Mouse (Mus musculus) liver, embryonic 16.5 days (tissue): ENCODE results near the gene Mmp2. TPM values are rescaled to one million over a fixed set of nuclear protein-coding genes. Genes with fewer than 3 reads are reported as not detected.
"Not testable (repeated sequence)": the region's sequence is repeated elsewhere in the genome, so short reads cannot be mapped to it uniquely, and the experiment has no call there.

Source experiments
- ATAC-seq: fragments of 200-750 bp; cut with Nextera tagmentation; 2 replicates; pipeline ENCODE4 v1.8.0; 2017; ENCODE audit warnings: low read depth, mild to moderate bottlenecking, moderate number of reproducible peaks, moderate library complexity
- H3K27ac ChIP-seq: fragments of 300-500 bp; sonication (generic); 2 replicates; pipeline ENCODE4 v1.5.1; 2014; ENCODE audit warnings: mild to moderate bottlenecking, low read length
- H3K27me3 ChIP-seq: fragments of 300-500 bp; sonication (generic); 2 replicates; pipeline ENCODE4 v1.6.1; 2014; ENCODE audit warnings: low read depth, low read length, mixed read lengths; ENCODE audit not compliant: control insufficient read depth, insufficient read depth
- H3K36me3 ChIP-seq: fragments of 300-500 bp; sonication (generic); 2 replicates; pipeline ENCODE4 v1.6.1; 2014; ENCODE audit warnings: mild to moderate bottlenecking; ENCODE audit not compliant: control insufficient read depth, insufficient read depth
- H3K4me1 ChIP-seq: fragments of 300-500 bp; sonication (generic); 2 replicates; pipeline ENCODE4 v1.6.1; 2014; ENCODE audit warnings: low read depth, low read length, mixed read lengths; ENCODE audit not compliant: control insufficient read depth
- H3K4me2 ChIP-seq: fragments of 300-500 bp; sonication (generic); 2 replicates; pipeline ENCODE4 v1.6.1; 2014; ENCODE audit warnings: low read depth, low read length, mixed read lengths
- H3K4me3 ChIP-seq: fragments of 300-500 bp; sonication (generic); 2 replicates; pipeline ENCODE4 v1.5.1; 2014; ENCODE audit warnings: low read depth, mild to moderate bottlenecking, low read length
- H3K9ac ChIP-seq: fragments of 300-500 bp; sonication (generic); 2 replicates; pipeline ENCODE4 v1.6.1; 2014; ENCODE audit warnings: low read depth, low read length
- H3K9me3 ChIP-seq: fragments of 300-500 bp; sonication (generic); replicated peaks from 2 replicates; pipeline ENCODE4 v1.6.1; 2016; ENCODE audit warnings: low read length; ENCODE audit not compliant: control insufficient read depth
- WGBS: fragments of 180-500 bp; shearing (Covaris S2); extraction: QIAGEN DNeasy Blood & Tissue Kit; methylation state at CpG from one replicate; pipeline ENCODE4 v1.1.7; 2014; ENCODE audit not compliant: insufficient replicate concordance; 5-methylcytosine and 5-hydroxymethylcytosine counted together
- polyA plus RNA-seq: library from polyadenylated mRNA; unstranded; fragments of >200 nt; fragmentation: Nextera tagmentation; extraction: Ambion mirVana; gene quantifications from 2 replicates; pipeline ENCODE4 v1.2.1, GENCODE M21; 2015

Mmp2 gene
- polyA plus RNA-seq, 1 experiment from 2014 or later, result 10.1 TPM

DNA sequence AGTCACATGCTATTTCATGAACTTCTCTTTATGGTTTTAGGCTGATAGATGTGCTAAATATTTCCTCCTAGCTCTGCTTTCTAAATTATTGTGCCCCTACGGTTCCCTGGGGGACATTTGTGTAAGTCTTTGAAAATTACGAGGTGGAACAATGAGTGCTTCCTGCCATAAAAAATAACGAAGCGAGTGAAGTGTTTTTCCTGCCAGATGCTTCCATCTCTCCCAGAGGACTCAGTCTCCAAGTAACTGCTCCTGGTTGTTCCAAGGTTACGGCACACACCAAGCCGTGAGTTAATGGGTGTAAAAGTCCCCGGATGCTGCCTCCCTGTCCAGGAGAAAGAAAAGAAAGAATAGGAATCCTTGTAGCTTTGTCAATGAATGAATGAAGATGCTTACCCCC lies 43.2 kb downstream of the Mmp2 start:
- no peak overlapping the region for H3K27ac ChIP-seq
- ATAC-seq, result no peak
- H3K4me3 ChIP-seq, result no peak overlapping the region
- no peaks in the 10 kb centered on the region for H3K36me3 ChIP-seq
- no peaks in the 10 kb centered on the region for H3K4me1 ChIP-seq
- H3K27me3 ChIP-seq, result no peaks in the 10 kb centered on the region
- no peak overlapping the region for H3K9ac ChIP-seq
- H3K9me3 ChIP-seq, result no peaks in the 10 kb centered on the region
- no peak overlapping the region for H3K4me2 ChIP-seq
- 60% methylated on average over 7 of the region's 7 CpGs for WGBS

GRCm38 (mm10) chr8:92872063-92872759 lies 45.1 kb downstream of the Mmp2 start:
- Histone ChIP-seq H3K4me1 (no peaks in the 10 kb centered on the region), H3K27ac (no peak overlapping the region), H3K9ac (no peak overlapping the region), H3K9me3 (no peaks in the 10 kb centered on the region), H3K36me3 (no peaks in the 10 kb centered on the region), H3K4me2 (no peak overlapping the region), H3K27me3 (no peaks in the 10 kb centered on the region), H3K4me3 (no peak overlapping the region)
- ATAC-seq, result no peak
- WGBS, result 61% methylated on average over 10 of the region's 10 CpGs

DNA sequence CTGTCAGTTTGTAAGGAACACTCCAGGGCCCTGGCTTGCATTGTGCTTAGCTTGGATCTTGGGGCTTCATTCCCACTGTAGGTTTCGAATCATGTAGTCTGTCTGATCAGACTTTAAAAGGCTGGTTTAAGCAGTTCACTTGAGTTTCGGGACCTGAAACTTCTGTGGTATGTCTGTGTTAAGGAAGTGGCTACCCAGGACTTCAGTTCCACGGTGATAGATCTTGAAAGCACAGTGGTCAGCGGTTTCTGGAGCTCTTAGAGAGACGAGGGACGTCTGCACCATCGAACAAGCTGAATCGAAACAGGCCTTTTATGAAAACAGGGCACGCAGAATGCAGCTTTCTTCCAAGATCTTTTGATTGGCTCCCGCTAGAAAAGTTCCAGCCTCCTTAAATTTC lies 48.7 kb downstream of the Mmp2 start:
- Histone ChIP-seq H3K9ac (no peak overlapping the region), H3K9me3 (no peaks in the 10 kb centered on the region), H3K4me3 (no peak overlapping the region), H3K4me2 (no peak overlapping the region), H3K27me3 (no peaks in the 10 kb centered on the region), H3K27ac (no peak overlapping the region), H3K4me1 (no peaks in the 10 kb centered on the region), H3K36me3 (no peaks in the 10 kb centered on the region)
- ATAC-seq, result 0 out of 2 replicates have a peak, but pooled peaks have one; percentile 19
- WGBS, result 62% methylated on average over 10 of the region's 10 CpGs

- Histone ChIP-seq H3K4me3 (no peak overlapping the region), H3K36me3 (no peaks in the 10 kb centered on the region), H3K4me1 (no peaks in the 10 kb centered on the region), H3K4me2 (no peak overlapping the region), H3K27ac (no peak overlapping the region), H3K27me3 (no peaks in the 10 kb centered on the region), H3K9me3 (no peaks in the 10 kb centered on the region), H3K9ac (no peak overlapping the region)
- ATAC-seq, result 0 out of 2 replicates have a peak, but pooled peaks have one; percentile 30
- 31% methylated on average over 4 of the region's 4 CpGs for WGBS
Observed at GRCm38 (mm10) chr8:92881247-92881646, 54.2 kb downstream of the Mmp2 start.

- WGBS, result 64% methylated on average over 2 of the region's 2 CpGs
- no peaks in the 10 kb centered on the region for H3K9me3 ChIP-seq
- ATAC-seq, result no peak
Observed at GRCm38 (mm10) chr8:92883771-92884170, 56.7 kb downstream of the Mmp2 start.

GRCm38 (mm10) chr8:92892216-92892615 lies 65.1 kb downstream of the Mmp2 start:
- not testable (repeated sequence) for H3K27me3 ChIP-seq, H3K9me3 ChIP-seq, H3K4me3 ChIP-seq, H3K9ac ChIP-seq, ATAC-seq, H3K4me1 ChIP-seq, H3K4me2 ChIP-seq, H3K27ac ChIP-seq, H3K36me3 ChIP-seq
- WGBS, result 55% methylated on average over 3 of the region's 3 CpGs

More at GRCm38 (mm10) chr8:92883771-92884170, 56.7 kb downstream of the Mmp2 start:
- Histone ChIP-seq H3K4me1 (no peaks in the 10 kb centered on the region), H3K36me3 (no peaks in the 10 kb centered on the region), H3K4me3 (no peak overlapping the region), H3K4me2 (no peak overlapping the region), H3K27me3 (no peaks in the 10 kb centered on the region), H3K9ac (no peak overlapping the region), H3K27ac (no peak overlapping the region)

DNA sequence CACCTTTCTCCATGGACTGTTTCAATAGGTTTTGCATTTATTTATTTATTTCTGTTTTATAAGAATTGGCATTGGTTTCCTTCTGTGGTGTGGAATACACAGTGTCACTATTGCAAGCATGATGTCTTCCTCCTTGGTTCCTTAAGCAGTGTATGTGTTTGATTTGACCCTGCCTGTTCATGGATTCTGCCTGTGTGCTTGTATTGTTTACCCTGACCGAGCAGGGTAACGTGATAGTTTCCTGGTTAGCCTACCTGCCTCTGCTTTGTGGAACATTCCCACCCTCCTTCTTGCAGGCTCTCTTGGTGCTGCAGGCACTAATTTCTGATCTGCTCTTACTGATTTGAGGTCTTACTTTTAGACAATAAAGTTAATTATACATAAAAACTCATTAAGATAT lies 66.8 kb downstream of the Mmp2 start:
- Histone ChIP-seq H3K36me3 (no peaks in the 10 kb centered on the region), H3K9me3 (no peaks in the 10 kb centered on the region), H3K27ac (no peak overlapping the region), H3K4me1 (no peaks in the 10 kb centered on the region), H3K4me2 (no peak overlapping the region), H3K9ac (no peak overlapping the region), H3K4me3 (no peak overlapping the region), H3K27me3 (no peaks in the 10 kb centered on the region)
- no peak for ATAC-seq
- WGBS, result 54% methylated on average over 2 of the region's 2 CpGs

DNA sequence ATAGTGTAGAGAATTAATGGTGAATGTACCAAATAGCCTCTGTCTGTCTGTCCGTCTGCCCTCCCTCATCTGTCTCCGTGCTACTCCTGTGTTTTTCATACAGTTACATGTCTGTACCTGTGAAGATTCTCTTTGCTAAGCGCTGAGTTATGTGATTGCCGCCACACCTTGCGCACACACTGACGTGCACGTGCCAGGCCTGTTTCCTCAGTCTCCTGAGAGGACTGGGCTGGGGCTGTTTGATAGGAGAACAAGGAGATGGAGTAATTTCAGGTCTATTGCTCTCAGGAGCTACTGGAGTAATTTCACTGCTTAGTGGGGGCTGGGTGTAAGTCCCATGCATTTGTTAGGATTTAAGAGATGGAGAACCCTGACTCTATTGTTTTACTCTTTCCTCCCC lies 68.0 kb downstream of the Mmp2 start:
- Histone ChIP-seq H3K4me1 (no peaks in the 10 kb centered on the region), H3K4me3 (no peak overlapping the region), H3K4me2 (no peak overlapping the region), H3K36me3 (no peaks in the 10 kb centered on the region), H3K9ac (no peak overlapping the region), H3K27me3 (no peaks in the 10 kb centered on the region), H3K9me3 (no peaks in the 10 kb centered on the region), H3K27ac (no peak overlapping the region)
- 73% methylated on average over 7 of the region's 7 CpGs for WGBS
- ATAC-seq, result no peak

DNA sequence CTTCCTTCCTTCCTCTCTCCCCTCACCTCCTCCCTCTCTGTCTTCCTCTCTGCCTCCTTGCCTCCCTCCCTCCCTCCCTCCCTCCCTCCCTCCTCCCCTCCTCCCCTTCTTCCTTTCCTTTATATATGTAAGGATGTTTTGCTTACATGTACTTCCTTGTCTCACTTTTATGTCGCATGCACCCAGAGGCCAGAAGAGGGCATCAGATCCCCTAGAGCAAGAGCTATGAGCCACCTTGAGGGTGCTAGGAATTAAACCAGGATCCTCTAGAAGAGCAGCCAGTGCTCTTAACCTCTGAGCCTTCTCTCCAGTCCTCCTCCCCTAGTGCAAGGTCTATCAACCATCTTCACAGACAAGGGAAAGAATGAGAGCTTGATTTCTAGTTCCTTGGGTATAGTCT lies 69.0 kb downstream of the Mmp2 start:
- ATAC-seq, result no peak
- no peaks in the 10 kb centered on the region for H3K4me1 ChIP-seq
- H3K9ac ChIP-seq, result no peak overlapping the region
- no peaks in the 10 kb centered on the region for H3K9me3 ChIP-seq
- no peak overlapping the region for H3K27ac ChIP-seq
- no peaks in the 10 kb centered on the region for H3K36me3 ChIP-seq
- H3K4me2 ChIP-seq, result no peak overlapping the region
- H3K4me3 ChIP-seq, result no peak overlapping the region
- 55% methylated on average over 1 of the region's 1 CpGs for WGBS
- no peaks in the 10 kb centered on the region for H3K27me3 ChIP-seq
